Mouse (Mus musculus) midbrain, postnatal 0 days (tissue): ENCODE results near the gene Ccdc149. TPM values are rescaled to one million over a fixed set of nuclear protein-coding genes. Genes with fewer than 3 reads are reported as not detected.

ENCODE experiments used
- ATAC-seq: fragments of 200-750 bp; cut with Nextera tagmentation; 2 replicates; pipeline ENCODE4 v1.8.0; 2017; ENCODE audit warnings: moderate number of reproducible peaks, mild to moderate bottlenecking, moderate TSS enrichment, moderate library complexity; ENCODE audit not compliant: low FRiP score
- DNase-seq: peaks from one replicate; pipeline ENCODE4 v3.0.0-alpha.2; 2015; ENCODE audit warnings: low spot score
- H3K27ac ChIP-seq: fragments of 300-500 bp; sonication (generic); 2 replicates; pipeline ENCODE4 v1.5.1; 2014; ENCODE audit warnings: low read depth, mild to moderate bottlenecking, low read length, mixed read lengths
- H3K27me3 ChIP-seq: fragments of 300-500 bp; sonication (generic); 2 replicates; pipeline ENCODE4 v1.6.1; 2014; ENCODE audit warnings: low read length, control low read depth, mixed read lengths; ENCODE audit not compliant: insufficient read depth
- H3K36me3 ChIP-seq: fragments of 300-500 bp; sonication (generic); 2 replicates; pipeline ENCODE4 v1.6.1; 2014; ENCODE audit warnings: low read length, control low read depth, mixed read lengths; ENCODE audit not compliant: insufficient read depth
- H3K4me1 ChIP-seq: fragments of 300-500 bp; sonication (generic); 2 replicates; pipeline ENCODE4 v1.6.1; 2014; ENCODE audit warnings: mild to moderate bottlenecking, control low read depth, antibody characterized with exemption, low read length, mixed read lengths; ENCODE audit not compliant: insufficient read depth
- H3K4me2 ChIP-seq: fragments of 300-500 bp; sonication (generic); 2 replicates; pipeline ENCODE4 v1.6.1; 2014; ENCODE audit warnings: low read depth, mild to moderate bottlenecking, low read length, mixed read lengths; ENCODE audit not compliant: poor library complexity, severe bottlenecking
- H3K4me3 ChIP-seq: fragments of 300-500 bp; sonication (generic); 2 replicates; pipeline ENCODE4 v1.5.1; 2014; ENCODE audit warnings: low read depth, mild to moderate bottlenecking, low read length, moderate library complexity
- H3K9ac ChIP-seq: fragments of 300-500 bp; sonication (generic); replicated peaks from 2 replicates; pipeline ENCODE4 v1.6.1; 2014; ENCODE audit warnings: mild to moderate bottlenecking, low read length, moderate library complexity, mixed read lengths; ENCODE audit not compliant: poor library complexity, severe bottlenecking
- H3K9me3 ChIP-seq: fragments of 300-500 bp; sonication (generic); 2 replicates; pipeline ENCODE4 v1.6.1; 2016; ENCODE audit warnings: low read length, control low read depth
- CTCF ChIP-seq: IDR thresholded peaks from 2 replicates; pipeline ENCODE4 v1.5.1; 2016; ENCODE audit warnings: antibody characterized with exemption, mild to moderate bottlenecking
- WGBS: fragments of 180-500 bp; shearing (Covaris S2); extraction: QIAGEN DNeasy Blood & Tissue Kit; methylation state at CpG from one replicate; pipeline ENCODE4 v1.1.7; 2014; 5-methylcytosine and 5-hydroxymethylcytosine counted together
- polyA plus RNA-seq: library from polyadenylated mRNA; unstranded; fragments of >200 nt; fragmentation: Nextera tagmentation; extraction: Ambion mirVana; gene quantifications from 2 replicates; pipeline ENCODE4 v1.2.1, GENCODE M21; 2015
- total RNA-seq: library from RNA; depleted of rRNA; stranded (reverse); fragments of >200 nt; gene quantifications from 2 replicates; pipeline ENCODE4 v1.2.3, GENCODE M21; 2014

Gene Ccdc149
- total and polyA plus RNA-seq, 2 experiments from 2014 or later = 13.8 to 21.2 TPM

DNA sequence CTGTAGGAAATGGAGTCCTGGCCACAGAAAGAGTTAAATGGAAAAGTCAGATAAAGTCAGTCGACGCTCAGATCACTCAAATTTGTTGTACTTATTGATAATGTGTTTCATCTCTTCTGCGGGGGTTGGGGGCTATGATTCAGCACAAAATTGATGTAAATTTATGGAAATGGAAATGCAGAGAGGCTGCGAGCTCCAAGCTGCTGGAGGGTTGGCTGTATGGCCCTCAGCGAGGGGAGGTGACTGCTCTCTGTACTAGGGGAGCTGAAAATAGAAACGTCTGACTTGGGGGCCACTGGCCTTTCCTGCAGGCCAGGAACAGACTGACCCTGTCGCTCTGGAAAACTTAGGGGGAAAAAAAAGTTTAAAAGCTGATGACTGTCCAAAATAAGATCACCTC is 5.5 kb upstream of the Ccdc149 start:
- Histone ChIP-seq H3K9ac (peak overlapping the region; percentile 54; the same call in 1 of the 2 replicates), H3K27me3 (no peaks in the 10 kb centered on the region), H3K4me1 (0 out of 2 replicates have a peak, but pooled peaks cover 5% of the 10 kb centered on the region), H3K4me2 (peak overlapping the region; percentile 84), H3K9me3 (no peaks in the 10 kb centered on the region), H3K36me3 (no peaks in the 10 kb centered on the region), H3K4me3 (peak overlapping the region; percentile 45), H3K27ac (no peak overlapping the region)
- DNase-seq (no peak), ATAC-seq (no peak)
- no peak for TF ChIP-seq CTCF
- 7% methylated on average over 7 of the region's 7 CpGs for WGBS

DNA sequence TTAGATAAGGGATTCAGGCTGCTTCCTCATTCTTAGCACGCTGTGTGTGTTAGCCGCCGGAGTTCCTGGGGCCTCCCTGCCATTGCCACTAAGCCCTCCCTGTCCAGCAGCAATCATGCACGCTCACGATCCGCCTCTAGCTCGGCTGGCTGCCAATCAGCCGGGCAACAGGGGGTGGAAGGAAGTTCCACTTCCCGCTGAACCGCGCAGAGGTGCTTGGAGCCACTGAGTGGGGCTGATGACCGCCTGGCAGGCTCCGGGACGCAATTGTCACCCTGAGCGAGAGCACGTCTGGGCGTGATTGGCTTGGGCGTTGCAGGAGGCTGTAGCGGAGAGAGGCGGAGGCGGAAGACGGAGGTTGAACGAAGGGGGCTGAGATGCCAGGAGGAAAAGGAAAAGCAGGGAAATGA is 5.0 kb upstream of the Ccdc149 start:
- Histone ChIP-seq H3K4me2 (peak overlapping the region; percentile 84), H3K4me3 (peak overlapping the region; percentile 45), H3K9ac (peak overlapping the region; percentile 54), H3K27me3 (no peaks in the 10 kb centered on the region), H3K27ac (0 out of 2 replicates have a peak overlapping the region, but pooled peaks have one; percentile 8), H3K4me1 (0 out of 2 replicates have a peak, but pooled peaks cover 5% of the 10 kb centered on the region), H3K36me3 (no peaks in the 10 kb centered on the region), H3K9me3 (no peaks in the 10 kb centered on the region)
- DNase-seq (peak; percentile 83), ATAC-seq (peak; percentile 87)
- no peak for TF ChIP-seq CTCF
- WGBS = under 1% methylated on average over 23 of the region's 23 CpGs

DNA sequence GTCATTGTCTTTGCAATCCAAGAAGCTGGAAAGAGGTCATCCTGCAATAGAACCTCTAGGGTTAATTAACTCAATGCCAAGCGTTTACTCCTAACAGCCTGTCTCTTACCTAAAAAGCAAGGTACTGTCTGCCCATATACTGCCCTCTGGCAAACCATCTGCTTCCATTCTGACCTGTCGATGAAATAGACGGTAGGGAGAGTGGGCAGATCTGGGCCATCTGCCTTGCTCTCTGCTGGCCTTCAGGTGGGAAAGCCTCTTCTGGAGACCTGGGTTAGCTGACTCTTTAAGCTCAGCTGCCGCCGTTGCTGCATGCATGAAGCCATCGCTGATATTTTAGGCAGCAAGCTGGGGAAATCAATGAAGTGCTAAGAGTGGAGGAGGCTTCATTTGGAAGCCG is 2.7 kb upstream of the Ccdc149 start:
- no peaks in the 10 kb centered on the region for H3K36me3 ChIP-seq
- TF ChIP-seq CTCF = no peak
- H3K4me2 ChIP-seq = no peak overlapping the region
- 0 out of 2 replicates have a peak, but pooled peaks cover 7% of the 10 kb centered on the region for H3K4me1 ChIP-seq
- WGBS = 93% methylated on average over 7 of the region's 7 CpGs
- no peaks in the 10 kb centered on the region for H3K9me3 ChIP-seq
- ATAC-seq (no peak), DNase-seq (peak; percentile 30)
- no peak overlapping the region for H3K4me3 ChIP-seq
- no peak overlapping the region for H3K9ac ChIP-seq
- no peak overlapping the region for H3K27ac ChIP-seq
- H3K27me3 ChIP-seq = no peaks in the 10 kb centered on the region

DNA sequence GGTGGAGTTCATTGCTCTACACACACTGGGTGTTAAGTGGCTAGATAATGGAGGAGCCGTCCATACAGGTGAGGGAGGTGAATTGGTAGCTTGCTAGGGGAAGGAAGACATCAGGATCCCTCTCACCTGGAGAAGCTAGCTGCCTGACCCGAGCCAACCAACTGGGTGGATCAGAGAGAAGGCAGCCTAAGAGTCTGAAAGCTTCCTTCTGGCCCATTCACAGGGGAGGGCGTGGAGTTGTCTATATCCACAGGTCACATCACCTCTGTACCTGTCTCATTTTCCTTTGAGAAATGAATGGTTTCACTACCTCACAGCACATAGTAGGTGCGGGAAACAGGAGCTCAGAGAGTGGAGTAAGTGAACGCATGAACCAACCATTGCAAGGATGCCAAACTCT is 770 bp downstream of the Ccdc149 start:
- no peak for DNase-seq
- peak overlapping the region; percentile 90; the same call in 1 of the 2 replicates for H3K27ac ChIP-seq

DNA sequence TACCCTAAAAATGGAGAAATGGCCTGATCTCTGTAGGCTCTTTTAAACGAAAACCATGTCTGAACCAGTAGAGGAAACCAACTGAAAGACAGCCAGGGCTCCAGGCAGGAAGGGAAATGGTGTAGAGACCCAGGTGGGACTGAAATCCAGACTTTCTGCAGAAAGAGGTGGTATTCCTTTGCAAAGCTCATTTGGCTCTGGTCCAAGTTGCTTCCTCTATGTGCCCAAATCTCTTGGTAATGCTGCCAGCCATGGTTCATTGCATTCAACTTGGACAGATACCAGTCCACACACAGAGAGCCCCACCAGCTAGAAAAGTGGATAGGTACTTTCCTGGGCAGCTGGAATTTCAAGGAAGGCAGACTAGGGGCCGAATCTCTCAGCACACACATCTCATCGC is 3.5 kb downstream of the Ccdc149 start:
- DNase-seq (no peak), ATAC-seq (no peak)
- no peaks in the 10 kb centered on the region for H3K27me3 ChIP-seq
- H3K4me2 ChIP-seq = no peak overlapping the region
- TF ChIP-seq CTCF = no peak
- no peak overlapping the region for H3K27ac ChIP-seq
- H3K9me3 ChIP-seq = peaks cover 4% of the 10 kb centered on the region; the same call in 1 of the 2 replicates
- H3K9ac ChIP-seq = no peak overlapping the region
- WGBS = 85% methylated on average over 3 of the region's 3 CpGs
- H3K36me3 ChIP-seq = no peaks in the 10 kb centered on the region
- H3K4me1 ChIP-seq = 0 out of 2 replicates have a peak, but pooled peaks cover 2% of the 10 kb centered on the region
- no peak overlapping the region for H3K4me3 ChIP-seq

More for the DNA sequence above, 770 bp downstream of the Ccdc149 start:
- peak; percentile 24; the same call in 1 of the 2 replicates for ATAC-seq
- Histone ChIP-seq H3K9me3 (no peaks in the 10 kb centered on the region), H3K4me3 (peak overlapping the region; percentile 76), H3K36me3 (no peaks in the 10 kb centered on the region), H3K9ac (peak overlapping the region; percentile 97; the same call in 1 of the 2 replicates), H3K4me2 (peak overlapping the region; percentile 87), H3K27me3 (no peaks in the 10 kb centered on the region), H3K4me1 (0 out of 2 replicates have a peak, but pooled peaks cover 2% of the 10 kb centered on the region)
- TF ChIP-seq CTCF = no peak
- WGBS = 52% methylated on average over 5 of the region's 5 CpGs

DNA sequence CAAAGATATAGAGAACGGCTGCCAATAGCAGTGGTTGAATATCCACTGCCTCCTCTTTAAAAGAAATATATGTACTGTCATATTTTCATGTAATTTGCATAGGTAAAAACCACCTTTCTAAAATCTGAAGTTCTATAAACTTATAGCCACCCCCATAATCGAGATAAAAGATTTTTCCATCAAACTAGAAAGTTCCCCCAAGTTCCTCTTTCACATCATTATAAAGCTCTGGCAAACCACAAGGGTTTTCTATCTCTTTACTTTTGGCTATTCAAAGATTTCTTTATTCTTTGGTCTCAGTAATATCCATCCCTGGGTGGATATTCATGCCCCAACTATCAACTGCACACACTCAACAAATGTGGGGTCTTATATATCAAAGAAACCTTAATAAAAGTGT is 8.9 kb downstream of the Ccdc149 start:
- 85% methylated on average over 2 of the region's 2 CpGs for WGBS
- ATAC-seq = no peak
- no peak overlapping the region for H3K4me3 ChIP-seq
- no peaks in the 10 kb centered on the region for H3K36me3 ChIP-seq
- TF ChIP-seq CTCF = no peak
- no peak overlapping the region for H3K9ac ChIP-seq
- H3K4me2 ChIP-seq = no peak overlapping the region
- DNase-seq = no peak
- peaks cover 4% of the 10 kb centered on the region; the same call in 1 of the 2 replicates for H3K9me3 ChIP-seq
- H3K27ac ChIP-seq = no peak overlapping the region
- no peaks in the 10 kb centered on the region for H3K4me1 ChIP-seq
- H3K27me3 ChIP-seq = no peaks in the 10 kb centered on the region
